Mouse (Mus musculus): ENCODE measurements at regions not wholly inside any gene's neighbourhood (a gene's known extent, or its start where the extent isn't known, plus 50 kb on each side); places are given as distances from the start of the nearest gene placed in this dataset.

GRCm38 (mm10) chr1:75992039-75992438 is 446.0 kb downstream of the Slc4a3 start:
- DNase-seq (ENCODE audit: low read depth, low spot score) = no peak

GRCm38 (mm10) chr1:75997222-75997621 is 451.2 kb downstream of the Slc4a3 start:
- DNase-seq (ENCODE audit: low read depth, low spot score) = no peak

- DNase-seq (ENCODE audit: low read depth, low spot score) = no peak
Measured at GRCm38 (mm10) chr1:76001124-76001523, 455.1 kb downstream of the Slc4a3 start.

DNA sequence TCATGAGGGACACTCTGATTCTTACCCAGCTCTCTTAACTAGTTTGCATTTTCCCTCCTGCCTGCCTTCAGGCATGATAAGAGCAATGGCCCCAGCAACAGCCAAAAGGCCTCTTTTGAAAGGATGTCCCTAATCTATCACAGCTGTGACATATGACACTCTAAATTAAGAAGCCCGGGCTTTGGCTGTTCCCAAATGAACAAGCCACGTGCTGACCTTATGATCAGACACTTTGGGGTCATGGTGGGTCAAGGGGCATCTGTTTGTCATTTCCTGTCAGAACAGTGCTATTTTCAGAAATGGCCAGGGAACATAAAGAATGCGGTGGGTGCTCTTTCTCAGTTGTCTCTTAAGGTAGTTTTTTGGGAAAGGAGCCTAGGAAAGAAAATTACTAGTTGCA is 463.5 kb downstream of the Slc4a3 start:
- DNase-seq (ENCODE audit: low read depth, low spot score) = no peak

DNA sequence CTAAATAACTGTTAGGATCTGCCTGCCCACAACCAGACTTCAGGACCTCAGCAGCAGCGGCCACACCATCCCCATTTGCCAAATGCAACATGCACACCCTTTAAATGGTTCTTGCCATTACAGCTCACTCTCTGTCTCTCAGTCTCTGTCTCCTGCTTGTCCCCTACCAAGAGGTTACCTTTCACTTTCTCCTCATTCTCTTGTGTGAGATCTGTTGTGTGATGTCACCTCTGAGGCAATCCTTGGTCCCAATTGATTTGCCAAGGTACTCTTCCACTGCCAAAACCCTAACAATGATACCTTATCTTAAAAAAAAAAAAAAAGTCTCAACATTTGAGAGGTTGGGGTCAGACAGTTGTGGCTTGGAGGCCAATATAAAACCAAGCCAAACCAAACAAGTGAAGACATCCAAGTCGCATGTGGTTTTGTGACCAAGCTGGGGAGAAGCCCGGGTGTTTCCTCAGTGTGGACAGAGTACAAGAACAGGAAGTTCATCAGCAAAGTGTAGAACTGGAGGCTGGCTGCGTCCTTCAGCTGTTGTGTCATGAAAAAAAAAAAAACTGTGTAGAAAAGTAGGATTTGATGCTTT is 464.2 kb downstream of the Slc4a3 start:
- DNase-seq (ENCODE audit: low read depth, low spot score) = no peak

- no peak for DNase-seq (ENCODE audit: low read depth, low spot score)
Measured at GRCm38 (mm10) chr1:76018588-76018987, 472.5 kb downstream of the Slc4a3 start.

- DNase-seq (ENCODE audit: low read depth, low spot score) = no peak
Measured at GRCm38 (mm10) chr1:76019071-76019470, 473.0 kb downstream of the Slc4a3 start.

DNA sequence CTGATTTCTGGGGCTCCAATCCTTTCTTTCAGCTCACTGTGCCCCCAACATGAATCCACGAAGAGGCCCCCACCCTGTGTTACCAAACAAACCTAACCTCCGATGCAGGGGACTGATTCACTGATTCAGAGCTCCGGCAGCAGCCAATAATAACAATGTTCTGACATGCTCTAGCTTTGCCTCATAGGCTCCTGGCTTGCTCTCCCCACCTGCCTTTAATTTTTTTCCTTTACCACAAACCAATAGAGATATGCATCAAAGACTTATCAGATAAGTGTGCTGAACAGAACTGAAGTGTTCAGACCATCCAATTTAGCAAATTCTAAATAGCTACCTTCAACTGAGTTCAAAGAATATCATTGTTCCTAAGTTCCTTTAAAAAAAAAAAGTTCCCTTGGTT is 478.6 kb downstream of the Slc4a3 start:
- DNase-seq (ENCODE audit: low read depth, low spot score) = no peak

GRCm38 (mm10) chr1:76025389-76025788 is 479.3 kb downstream of the Slc4a3 start:
- DNase-seq (ENCODE audit: low read depth, low spot score) = no peak

- DNase-seq (ENCODE audit: low read depth, low spot score) = no peak
Measured at GRCm38 (mm10) chr1:76029059-76029458, 483.0 kb downstream of the Slc4a3 start.

- DNase-seq (ENCODE audit: low read depth, low spot score) = no peak
Measured at GRCm38 (mm10) chr1:76031171-76031922, 485.3 kb downstream of the Slc4a3 start.

GRCm38 (mm10) chr1:76031923-76032285 is 485.8 kb downstream of the Slc4a3 start:
- no peak for DNase-seq (ENCODE audit: low read depth, low spot score)

- DNase-seq (ENCODE audit: low read depth, low spot score) = no peak
Measured at GRCm38 (mm10) chr1:76032626-76033025, 486.6 kb downstream of the Slc4a3 start.

DNA sequence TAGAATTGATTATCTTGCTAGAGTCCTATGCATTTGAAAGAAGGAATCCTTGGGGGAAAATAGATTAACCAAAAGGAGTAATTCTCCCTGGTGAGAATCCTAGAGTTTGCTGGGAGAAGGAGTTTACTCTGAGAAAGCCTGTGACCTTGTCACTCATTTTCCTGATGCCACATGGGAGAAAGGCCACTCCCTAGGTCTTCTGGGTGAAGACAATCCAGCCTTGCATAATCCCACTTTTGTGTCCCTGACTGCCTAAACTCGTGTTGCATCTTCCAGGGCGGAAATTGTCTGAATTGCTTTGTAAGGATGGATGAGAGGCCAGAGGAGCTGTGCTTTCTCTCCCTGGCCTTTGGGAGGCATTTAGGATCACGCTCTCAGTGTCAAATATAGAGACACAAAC is 490.2 kb downstream of the Slc4a3 start:
- no peak for DNase-seq (ENCODE audit: low read depth, low spot score)

- DNase-seq (ENCODE audit: low read depth, low spot score) = no peak
Measured at GRCm38 (mm10) chr1:76039029-76039655, 493.1 kb downstream of the Slc4a3 start.

DNA sequence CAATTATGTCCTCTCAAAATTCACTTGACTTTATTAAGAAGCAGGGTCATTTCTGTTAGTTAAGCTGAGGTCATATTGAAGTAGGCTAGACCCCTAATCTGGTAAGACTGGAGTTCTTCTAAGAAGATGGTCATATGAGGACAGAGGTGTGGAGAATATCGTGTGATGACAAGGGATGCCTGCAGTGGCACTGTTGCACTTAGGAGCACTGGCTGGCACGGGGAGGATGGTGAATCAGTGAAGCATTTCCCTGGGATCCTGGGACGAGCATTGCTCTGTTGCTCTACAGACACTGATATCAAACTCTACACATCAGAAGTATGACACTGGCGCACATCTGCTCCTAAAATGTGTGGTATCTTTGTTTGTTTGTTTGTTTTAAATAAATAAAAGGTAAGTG is 493.6 kb downstream of the Slc4a3 start:
- no peak for DNase-seq (ENCODE audit: low read depth, low spot score)

DNA sequence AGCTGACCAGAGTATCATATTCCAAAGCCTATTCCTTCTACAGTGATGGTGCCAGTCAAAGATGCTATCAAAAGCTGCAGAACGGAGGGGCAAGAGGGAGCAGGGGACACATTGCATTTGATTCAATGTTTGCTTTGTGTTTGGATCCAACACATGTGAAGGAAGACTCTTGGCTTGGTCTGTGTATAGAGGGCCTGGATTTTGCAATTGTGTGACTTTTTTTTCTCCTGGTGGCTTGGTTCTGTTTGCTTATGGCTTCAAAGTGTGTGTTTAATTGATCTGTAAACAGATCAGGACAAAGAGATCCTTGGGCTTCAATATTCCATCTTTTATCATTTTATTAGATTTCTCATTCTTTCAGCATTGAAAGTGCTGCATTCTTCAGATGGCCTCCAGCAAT is 504.2 kb downstream of the Slc4a3 start:
- DNase-seq (ENCODE audit: low read depth, low spot score) = no peak

GRCm38 (mm10) chr1:76053378-76054171 is 507.5 kb downstream of the Slc4a3 start:
- no peak for DNase-seq (ENCODE audit: low read depth, low spot score)

DNA sequence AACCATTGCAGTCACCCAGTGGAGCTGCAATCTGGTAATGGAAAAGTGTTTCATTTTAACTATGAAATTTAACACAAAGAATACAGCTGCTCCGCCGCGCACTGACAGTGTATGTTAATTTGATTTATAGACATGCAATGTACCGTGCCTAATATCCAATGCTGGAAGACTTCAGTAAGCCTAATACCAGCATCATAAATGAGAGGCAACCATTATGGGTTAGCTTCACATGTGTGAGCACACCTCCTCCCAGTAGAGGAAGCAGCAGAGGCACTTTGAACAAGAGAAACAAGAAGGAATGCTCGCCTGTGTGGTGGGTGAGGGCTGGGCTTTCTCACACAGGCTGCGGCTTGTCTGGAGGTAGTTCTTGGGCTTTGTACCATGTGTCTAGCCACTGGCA is 519.7 kb downstream of the Slc4a3 start:
- no peak for DNase-seq (ENCODE audit: low read depth, low spot score)

GRCm38 (mm10) chr1:76070831-76071321 is 524.8 kb downstream of the Slc4a3 start:
- DNase-seq (ENCODE audit: low read depth, low spot score) = no peak

DNA sequence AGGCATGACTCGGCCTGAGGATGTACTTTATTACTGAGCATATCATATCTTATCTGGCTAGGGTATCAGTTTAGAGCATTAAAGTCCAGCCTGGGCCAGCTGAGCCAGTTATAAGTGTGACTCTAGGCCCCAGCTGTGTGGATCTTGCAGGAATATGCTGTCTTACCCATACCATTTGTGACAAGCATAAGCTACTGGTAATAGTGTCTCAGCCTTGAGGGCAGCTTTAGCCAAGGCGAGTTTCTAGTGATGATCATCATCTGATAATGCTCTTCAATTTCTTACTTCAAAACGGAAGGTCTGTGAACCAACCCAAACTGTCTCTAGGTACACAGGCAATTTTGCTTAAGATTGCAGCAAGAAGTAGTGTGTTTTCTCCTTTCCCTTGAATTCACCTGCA is 529.1 kb downstream of the Slc4a3 start:
- no peak for DNase-seq (ENCODE audit: low read depth, low spot score)
